Mouse (Mus musculus): Measurements from ENCODE around the gene Palmd. TPM values are rescaled to one million over a fixed set of nuclear protein-coding genes. Genes with fewer than 3 reads are reported as not detected.

The Palmd gene
- polyA plus RNA-seq (2017; shearing (Covaris generic)) = not detected

DNA sequence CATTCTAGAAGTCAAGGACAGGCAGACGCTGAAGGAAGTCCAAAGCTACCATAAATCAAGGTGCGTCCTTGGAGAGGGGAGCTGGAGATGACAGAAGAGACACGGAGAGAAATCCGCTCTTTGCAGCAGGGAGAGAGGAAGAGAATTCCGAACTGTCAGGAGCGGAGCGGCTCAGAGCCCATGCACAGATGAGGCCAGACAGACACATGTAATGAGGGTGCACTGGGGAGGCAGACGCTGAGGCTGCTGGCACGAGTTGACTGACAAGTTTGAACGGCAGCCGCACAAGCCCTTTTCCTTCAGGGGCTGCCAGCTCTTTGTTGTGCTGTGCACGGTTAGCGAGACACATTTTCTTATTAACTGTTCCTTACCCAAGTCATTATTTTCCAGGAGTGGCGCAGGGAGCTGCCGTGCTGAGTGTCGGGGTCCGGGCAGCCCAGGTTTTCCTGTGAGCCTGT is at the start of gene Palmd:
TSS of gene Palmd (minus strand) at position 448 of the 458 bp plus-strand sequence.
- ATAC-seq = no peak

DNA sequence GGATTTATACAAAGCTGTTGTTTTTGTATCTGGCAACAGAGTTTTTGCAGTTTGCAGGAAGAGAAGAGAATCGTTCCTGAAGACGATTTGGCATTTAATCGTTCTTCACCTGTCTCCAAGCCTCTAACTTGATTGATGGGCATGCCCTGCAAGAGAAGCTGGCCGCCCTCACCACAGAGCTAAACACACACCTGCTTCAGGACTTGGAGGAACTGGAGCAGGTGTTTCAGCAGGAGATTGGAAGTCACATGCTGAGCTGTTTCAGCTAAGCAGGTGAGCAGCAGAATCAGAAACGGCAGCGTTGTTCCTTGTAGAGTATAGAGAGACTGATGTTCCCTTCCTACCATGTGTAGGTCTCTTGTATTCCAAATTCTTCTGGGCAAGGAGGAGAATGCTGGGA is 41.4 kb upstream of the Palmd start:
- no peak for ATAC-seq

DNA sequence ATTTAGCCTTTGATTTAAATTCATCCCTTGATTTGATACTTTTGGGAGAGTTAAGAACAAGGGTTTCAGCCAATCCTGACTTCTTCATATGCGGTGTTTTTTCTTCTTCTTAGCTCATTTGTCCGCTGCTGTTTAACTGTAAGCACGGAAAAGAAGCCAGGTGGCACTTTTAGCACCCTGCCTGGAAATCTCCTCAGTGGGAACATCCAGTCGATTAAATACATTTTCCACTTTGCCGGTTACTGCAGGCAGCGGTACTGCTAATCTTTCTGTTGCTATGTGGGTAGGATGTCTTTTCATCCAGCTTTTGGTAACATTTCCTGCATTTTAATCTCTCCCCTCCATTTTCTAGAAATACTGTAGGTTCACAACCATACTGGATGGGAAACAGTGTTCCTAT is 38.6 kb upstream of the Palmd start:
- ATAC-seq = no peak

DNA sequence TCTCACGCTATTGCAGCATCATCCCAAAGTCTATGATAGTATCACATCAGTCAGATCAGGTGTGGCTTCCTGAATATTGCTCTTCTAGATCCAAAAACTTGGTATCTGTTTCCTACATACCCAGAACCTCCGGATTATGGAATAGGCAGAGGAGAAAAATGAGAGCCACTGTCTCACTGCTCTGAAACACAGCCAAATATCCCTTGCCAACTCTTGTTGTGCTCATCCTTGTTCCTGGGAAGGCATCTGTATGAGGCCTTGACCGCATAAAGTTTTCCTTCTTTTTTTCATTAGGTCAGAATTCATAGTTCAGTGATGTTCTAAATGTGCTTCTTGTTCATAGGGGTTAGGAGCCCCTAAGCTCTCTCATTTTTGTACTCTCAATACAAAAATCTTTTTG is 37.8 kb upstream of the Palmd start:
- ATAC-seq = no peak

DNA sequence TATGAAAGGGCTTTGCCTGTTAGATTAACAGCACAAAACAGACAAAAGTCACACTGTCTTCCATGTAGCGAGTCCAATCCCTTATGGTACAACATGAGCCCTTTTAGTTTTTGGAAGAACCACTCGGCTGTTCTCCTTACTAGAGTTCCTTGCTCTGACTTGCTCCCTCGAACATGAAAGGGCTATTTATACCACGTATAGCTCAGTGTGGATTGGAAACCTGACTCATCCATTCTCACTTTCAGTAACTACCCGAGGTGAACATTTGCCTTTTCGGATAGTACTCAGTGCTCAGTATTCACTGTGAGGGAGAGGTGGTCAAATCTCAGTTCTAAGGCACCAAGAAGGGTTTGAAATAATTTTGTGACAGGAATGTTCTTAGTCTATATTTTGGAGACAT is 34.6 kb upstream of the Palmd start:
- no peak for ATAC-seq

DNA sequence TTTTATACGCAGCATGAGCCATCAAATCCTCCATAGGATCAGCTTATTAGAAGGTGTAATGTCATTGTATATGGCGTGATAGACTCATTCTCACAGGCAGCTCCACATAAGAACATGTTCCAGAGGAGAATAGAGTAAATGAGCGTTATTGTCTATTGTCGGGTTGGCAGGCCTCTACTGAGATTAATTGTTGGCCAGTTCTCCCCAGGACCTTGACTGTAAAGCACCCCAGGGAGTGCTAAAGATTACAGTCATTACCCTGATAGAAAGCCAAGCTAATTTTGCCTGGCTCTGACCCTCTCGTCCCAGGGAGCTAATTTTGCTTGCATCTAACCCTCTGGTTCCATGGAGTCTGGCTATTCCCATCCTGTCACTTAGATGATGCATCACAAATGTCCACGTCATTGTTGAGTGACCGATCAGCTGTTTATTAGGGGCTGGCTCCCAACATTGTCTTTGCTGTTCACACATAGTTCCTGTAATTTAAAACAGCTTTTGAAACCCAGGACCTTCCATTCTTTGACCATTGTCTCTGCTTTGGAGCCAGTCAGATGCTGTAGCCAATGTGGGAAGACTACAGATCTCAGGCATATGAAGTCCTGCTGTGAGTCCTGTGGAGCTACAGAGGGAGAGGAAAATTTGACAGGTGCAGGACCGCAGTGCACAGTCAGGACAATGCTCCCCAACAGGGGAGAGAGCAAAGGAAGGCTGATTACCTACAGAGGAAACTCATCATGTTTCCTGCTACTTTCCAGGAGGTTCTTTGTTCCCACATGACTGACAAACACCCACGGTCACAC is 33.1 kb upstream of the Palmd start:
- no peak for ATAC-seq

DNA sequence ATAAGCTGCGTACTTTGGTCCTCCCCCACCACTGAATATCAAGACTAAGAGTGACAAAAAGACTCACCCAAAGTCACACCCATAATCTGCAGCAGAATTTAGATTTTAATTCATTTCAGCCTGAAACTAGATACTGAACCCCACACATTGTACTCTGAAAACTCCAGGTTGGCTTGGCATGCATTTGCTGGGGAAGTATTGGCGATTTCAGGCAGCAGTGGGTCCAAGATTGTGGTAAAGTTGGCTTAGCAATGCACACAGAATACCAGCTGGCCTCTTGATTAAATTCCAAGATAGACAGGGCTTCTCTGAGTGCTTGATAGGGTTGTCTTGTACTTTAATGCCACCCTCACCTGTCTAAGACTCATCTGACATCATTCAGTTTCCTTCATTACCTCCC is 24.2 kb upstream of the Palmd start:
- no peak for ATAC-seq

DNA sequence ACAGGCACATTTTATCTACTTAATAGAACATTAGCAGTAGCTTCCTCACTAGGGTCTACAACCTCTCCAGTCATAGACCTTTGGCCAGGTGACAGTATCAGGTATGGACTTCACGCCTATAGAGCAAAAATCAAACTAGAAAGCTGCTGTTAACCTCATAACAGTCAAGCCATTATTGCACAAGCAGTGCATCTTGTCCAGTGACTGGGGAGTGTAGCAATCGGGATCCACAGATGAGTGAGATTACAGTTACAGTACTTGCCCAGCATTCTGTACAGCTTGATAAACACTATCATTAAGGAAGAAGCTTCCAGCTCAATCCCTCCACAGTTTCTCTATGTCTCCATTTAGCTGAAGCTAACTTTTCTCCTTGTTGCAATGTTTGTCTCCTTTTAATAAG is 22.4 kb upstream of the Palmd start:
- ATAC-seq = no peak

DNA sequence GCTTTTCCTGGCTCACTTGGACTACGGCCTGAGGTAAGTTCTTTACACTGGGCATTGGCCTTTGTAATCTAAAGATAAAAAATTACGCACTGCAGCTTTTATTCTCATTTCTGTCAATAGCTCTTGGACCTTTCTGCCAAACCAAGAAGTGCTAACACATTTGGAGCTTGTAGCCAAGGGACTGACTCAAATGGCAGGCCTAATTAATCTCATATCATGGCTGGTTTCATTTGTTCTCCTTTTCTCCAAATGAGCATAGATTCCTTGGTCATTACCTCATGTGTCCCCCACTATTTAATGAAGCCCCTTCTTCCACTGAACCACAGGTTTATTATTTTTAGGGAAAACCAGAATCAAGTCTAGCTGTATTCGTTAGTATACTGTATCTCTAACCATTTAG is 19.4 kb upstream of the Palmd start:
- no peak for ATAC-seq

DNA sequence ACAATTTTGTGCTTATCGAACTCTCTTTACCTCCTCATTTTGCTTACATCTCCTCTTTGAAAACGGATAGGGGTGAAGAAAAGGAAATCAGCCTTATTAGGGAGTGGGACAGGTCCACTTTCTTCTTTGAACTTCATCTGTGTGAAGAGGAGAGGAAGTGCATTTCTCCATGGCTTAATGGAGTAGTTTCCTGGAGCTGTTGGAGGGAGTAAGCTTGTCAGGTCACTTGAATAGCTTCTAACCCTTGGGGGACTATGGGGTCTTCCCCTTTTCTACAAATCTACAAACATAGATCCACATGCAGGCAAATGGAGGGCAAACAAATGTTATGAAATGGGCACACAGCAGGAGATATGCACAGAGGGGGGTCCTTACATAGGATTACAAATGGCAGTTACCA is 17.7 kb upstream of the Palmd start:
- ATAC-seq = no peak

DNA sequence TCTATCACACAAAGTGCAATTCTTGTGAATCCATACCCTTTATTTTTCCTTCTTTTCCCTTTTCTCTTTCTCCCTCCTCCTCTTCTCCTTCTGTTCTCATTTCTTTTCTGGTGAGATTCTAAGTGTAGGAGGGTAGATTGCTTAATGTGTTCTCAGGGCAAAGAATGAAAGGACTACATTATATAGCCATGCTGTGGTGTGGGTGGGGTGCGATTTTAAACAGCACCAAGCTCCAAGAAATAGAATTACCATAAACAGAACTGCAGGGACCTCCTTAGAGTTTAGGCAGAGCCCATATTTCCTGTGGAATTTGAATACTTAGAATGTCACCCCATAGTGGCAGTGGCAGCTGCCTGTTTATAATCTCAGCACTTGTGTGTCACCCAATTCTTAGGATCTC is 17.0 kb upstream of the Palmd start:
- ATAC-seq = no peak

DNA sequence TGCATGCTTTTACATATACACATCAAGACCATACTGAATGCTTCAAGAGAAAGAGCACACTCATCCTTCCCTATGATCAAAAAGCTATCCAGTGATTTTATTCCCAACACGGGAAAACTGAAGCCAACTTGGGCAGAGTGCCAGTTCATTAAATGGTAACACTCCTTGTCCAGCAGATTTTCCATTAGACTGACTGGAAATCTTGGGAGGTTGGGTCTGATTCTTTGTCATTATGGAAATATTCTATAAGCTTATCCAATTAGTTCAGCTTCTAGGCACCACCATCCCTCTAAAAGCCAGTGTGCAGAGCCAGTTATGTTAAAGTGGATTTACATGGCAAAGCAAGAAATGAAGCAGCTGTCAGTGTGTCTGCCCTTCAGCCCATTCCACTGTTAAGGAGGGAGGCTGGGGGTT is 16.3 kb upstream of the Palmd start:
- no peak for ATAC-seq

DNA sequence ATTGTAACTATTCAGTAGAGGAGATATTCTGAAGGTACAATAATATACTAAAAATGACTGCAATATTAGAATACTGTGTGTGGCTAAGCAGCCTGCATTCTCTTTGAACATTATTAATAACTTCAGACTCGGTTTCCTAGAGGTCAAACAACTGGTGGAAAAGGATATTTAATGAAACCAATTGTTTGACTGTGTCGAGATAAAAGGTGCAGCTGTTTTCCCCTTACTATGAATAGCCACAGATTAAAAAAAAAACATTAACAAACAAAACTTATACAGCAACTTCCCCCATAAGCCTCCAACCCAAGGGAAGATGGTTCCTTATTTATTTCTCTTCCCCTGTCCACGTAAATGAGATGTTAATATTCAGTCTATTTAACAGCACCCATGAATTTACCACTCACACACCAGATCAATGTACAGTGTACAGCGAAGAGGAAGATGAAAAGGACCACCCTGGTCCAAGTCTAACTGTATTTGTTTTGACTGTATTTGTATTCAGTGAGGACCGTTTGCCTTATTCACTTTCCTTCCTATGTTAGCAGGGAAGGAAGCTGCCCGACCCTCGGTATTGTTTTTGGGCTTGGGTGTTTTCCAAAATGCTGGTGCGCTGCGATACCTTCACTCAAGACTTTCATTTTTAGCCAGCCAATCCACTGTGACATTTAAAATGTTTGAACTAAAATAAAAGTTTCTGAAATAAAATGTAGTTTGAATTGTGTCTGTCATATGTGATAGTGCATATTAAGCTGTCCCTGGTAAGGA is 13.2 kb upstream of the Palmd start:
- no peak for ATAC-seq

DNA sequence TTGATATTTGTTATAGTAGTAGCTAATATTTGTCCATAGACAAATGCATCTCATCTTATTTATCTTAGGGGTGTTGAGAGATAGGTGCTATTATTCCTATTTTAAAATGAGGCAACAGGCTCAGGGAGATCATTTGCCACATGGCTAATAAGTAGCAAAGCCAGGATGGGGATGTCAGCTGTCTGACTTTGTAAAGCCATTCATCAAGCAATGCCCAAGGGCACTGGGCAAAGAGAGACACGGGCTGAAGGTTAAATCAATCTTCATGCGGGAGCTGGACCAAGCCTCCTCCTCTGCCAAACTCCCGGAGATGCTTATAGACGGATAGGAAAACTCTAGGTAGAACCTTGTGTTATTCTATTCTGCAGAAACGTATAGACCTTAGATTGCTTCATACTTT is 999 bp upstream of the Palmd start:
- no peak for ATAC-seq

DNA sequence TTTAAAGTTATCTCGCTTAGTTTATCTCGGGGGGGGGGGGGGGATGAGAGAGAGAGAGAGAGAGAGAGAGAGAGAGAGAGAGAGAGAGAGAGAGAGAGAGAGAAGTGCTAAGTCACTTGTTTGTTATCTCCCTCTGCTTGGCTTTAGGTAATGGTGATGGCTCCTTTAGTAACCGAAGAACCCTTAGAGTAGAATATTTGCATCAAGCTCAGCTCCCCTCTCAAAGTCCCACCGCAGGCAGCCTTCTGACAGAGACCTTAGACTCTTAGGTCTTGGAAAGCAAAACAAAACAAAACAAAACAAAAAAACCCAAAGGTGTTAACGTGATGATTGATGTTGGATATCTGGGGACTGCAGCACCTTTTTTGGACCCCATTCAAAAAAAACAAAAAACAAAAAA is 216 bp upstream of the Palmd start:
- no peak for ATAC-seq

DNA sequence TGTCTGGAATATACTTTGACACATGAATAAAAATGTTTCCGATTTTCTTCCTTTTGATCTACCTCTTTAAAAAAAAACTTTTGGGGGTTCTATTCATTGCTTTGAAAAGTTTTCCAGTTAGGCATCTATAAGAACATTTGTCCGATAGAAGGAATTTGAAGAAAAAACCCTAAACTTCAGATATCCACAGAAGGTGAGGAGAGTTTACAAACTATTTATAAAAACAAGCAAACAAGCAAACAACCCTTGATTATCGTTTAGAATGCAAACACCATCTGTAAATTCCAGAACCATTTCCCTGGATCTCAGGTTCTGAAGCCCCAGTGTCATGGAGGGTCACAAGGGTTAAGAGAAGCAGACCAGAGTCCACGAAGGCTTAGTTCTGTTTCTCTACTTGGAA is 820 bp downstream of the Palmd start, which contains the start of gene 4930455H04Rik:
TSS of gene 4930455H04Rik (plus strand) at position 301 of the 400 bp plus-strand sequence.
- ATAC-seq = no peak

DNA sequence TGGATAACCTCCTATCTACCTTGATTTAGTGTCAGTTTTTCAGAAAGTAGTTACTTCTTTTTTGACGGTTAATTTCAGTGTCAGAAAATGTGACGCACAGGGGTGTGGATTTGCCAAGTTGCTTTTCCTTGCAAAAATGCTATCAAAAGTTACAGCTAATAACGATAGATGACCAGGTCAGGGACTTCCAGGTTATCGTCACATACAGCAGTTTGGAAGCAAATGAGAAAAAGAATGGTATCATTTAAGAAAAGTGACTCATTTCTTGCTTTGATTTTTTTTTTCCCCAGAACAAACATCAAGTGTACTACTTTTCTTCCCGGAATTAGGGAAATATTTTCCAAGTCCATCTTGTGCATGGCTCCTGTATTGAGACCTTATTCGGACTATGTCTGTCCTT is 1.4 kb downstream of the Palmd start:
- ATAC-seq = no peak

DNA sequence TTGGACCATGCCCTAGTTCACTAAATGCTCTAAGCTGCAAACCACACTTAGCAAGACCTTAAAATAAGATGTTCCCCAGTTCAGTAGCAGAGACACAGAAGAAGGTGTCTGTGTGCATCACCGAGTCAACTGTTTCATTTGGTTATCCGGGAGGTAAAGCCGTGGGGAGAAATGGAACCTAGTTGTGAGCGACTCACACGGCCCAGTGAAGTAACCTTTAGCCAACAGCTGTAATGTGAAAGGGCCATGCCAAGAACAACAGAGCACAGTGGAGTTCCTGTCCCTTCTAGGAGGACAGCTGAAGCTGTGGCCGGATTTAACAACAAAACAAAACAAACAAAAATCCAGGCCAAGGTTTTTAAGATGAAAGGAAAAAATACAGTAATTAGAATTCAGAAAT is 2.0 kb downstream of the Palmd start:
- ATAC-seq = no peak

DNA sequence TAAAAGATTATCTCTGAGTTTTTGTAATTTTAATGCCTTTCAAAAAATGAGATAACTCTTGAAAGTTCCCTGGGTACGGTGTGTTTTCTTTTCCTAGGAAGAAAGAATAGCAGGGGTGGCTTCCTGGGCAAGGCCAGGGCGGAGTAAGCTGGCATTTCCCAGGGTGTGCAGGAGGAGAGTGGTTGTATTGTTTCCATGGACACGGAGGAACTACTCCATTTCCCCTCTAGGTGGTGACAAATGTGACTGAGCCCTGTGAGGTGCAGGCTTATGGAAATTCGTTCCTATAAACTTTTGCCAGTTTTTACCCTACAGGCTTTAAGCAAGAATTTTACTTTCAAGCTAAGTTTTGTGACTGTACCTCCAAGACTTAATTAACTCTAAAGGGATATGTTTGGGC is 2.6 kb downstream of the Palmd start:
- no peak for ATAC-seq

DNA sequence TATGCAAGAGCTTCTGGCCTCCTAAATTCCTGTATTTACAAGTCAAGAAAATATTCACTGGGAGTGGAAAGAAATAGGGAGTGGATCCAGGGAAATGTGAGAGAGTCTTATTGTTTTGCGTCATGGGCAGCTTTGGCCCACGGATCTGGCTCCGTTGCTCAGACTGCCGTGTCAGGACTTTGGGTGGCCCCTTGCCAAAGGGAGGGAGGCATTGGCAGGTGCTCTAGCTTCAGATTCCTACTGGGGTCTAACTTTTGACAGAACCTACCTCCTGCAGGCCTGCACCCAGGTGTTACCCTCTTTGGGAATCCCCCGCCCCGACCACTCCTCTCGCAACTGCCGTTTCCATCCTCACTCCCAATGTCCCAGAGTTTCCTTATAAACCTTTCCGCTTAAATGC is 4.4 kb downstream of the Palmd start:
- ATAC-seq = no peak

DNA sequence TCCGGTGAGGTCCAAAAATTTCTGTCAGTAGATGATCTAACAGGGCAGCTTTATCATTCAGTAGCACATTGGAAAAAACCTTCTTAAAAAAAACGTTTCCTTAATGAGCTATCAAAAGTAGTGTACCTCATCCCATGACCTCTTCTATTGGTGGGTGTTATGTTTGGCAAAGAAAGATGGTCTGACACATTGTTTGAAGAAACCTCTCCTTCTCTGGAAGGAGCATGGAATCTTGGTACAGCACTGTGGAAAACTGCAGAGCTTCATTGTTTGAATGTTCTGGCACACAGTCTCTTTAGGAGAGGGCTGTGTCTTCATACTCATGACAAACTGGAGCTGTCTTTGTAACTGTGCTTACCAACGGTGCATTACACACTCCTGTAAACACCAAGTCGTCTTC is 5.6 kb downstream of the Palmd start:
- ATAC-seq = no peak

DNA sequence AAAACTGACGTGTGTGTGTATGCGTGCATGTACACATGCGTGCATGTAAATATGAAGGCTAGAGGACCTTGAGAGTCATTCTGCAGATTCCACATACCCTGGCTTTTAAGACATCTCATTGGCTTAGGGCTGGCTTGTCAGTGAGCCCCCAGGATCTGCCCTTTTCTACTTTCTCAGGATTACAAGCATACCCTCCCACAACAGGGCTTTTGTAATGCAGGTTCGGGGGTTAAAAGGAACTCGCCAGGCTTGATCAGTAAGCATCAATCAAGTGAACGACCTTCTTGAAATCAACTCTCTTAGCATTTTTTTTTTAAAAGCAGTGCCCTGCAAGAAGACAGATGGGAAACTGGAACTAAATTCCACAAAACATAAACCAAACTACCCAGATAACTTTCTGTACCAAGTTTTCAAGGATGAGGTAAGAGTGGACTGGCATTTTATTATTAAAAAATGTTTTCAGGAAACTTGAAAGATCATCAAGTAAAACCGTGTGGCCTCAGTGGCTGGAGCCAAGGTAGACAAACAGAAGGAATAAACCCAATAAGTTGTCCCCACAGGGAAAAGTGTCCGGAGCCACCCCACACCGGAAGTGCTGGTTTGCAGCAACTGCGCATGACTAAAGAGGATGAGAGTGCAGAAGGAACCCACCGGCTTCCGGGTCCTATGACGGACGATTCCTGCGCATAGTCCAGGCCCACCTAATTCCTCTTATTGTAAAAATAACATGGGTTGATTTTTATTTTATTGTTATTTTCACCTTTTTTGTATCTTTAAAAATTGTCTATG is 7.2 kb downstream of the Palmd start:
- ATAC-seq = no peak

DNA sequence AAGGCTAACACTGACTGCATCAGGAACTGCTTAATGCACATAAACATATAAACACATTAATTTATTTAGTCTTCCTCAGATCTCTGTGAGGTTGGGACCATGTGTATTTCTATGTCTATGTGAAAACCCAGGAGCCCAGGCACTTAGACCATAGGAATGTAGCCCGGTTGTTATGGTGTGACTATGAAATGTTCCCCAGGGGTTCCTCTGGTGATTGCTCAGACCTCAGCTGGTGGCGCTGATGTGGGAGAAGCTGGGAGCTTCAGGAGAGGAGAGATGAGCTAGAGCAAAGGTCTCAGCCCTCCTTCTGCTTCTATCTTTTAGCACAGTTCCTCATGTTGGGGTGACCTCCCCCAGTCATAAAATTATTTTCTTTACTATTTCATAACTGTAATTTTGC is 8.4 kb downstream of the Palmd start:
- no peak for ATAC-seq

All from activated CD4-positive, CD25-positive, alpha-beta regulatory T cell, adult 4 months (primary cell).